Mouse (Mus musculus) thymus, adult 2 months (tissue): ENCODE data around the gene Slc22a14.

Source experiments
- CTCF ChIP-seq: fragments of 200-500 bp; IDR thresholded peaks from 2 replicates; pipeline ENCODE4 v1.5.1; 2012; ENCODE audit warnings: mild to moderate bottlenecking, control low read depth, low read length, moderate library complexity, borderline replicate concordance; ENCODE audit not compliant: control insufficient read depth, poor library complexity, insufficient read depth; ENCODE audit errors: extremely low read depth
- POLR2A ChIP-seq: fragments of 200-500 bp; IDR thresholded peaks from 2 replicates; pipeline ENCODE4 v1.6.1; 2012; ENCODE audit warnings: mild to moderate bottlenecking, low read length, control low read depth, moderate library complexity; ENCODE audit not compliant: control insufficient read depth, poor library complexity, insufficient read depth; ENCODE audit errors: extremely low read depth

- no peak for TF ChIP-seq CTCF
- no peak for TF ChIP-seq POLR2A
Measured at GRCm38 (mm10) chr9:119335571-119335970, 29.8 kb downstream of the Slc22a14 start.
